Mouse (Mus musculus) CH12.LX (cell line): ENCODE measurements at regions not wholly inside any gene's neighbourhood (a gene's known extent, or its start where the extent isn't known, plus 50 kb on each side); places are given as distances from the start of the nearest gene placed in this dataset.

Source experiments
- DNase-seq: peaks from one replicate; pipeline ENCODE4 v3.0.0-alpha.2; 2013; ENCODE audit errors: extremely low read depth
- H3K27ac ChIP-seq: 2 replicates; pipeline ENCODE4 v1.5.1; 2012; ENCODE audit warnings: low read depth, mild to moderate bottlenecking, control low read depth, moderate library complexity; ENCODE audit not compliant: insufficient read depth
- H3K27me3 ChIP-seq: replicated peaks from 2 replicates; pipeline ENCODE3; 2012; ENCODE audit warnings: inconsistent platforms
- H3K36me3 ChIP-seq, 2 experiments: replicated peaks in 1 of 2; 2 replicates each; pipeline versions ENCODE3 to v1.6.1; 2012; ENCODE audit warnings: inconsistent platforms in 1 of 2, low read length in 1 of 2, mild to moderate bottlenecking in 1 of 2, mixed read lengths in 1 of 2, moderate library complexity in 1 of 2; ENCODE audit not compliant: control insufficient read depth in 1 of 2, insufficient read depth in 1 of 2
- H3K4me1 ChIP-seq, 2 experiments: 2 replicates each; pipeline ENCODE4 v1.6.1; 2012; ENCODE audit warnings: inconsistent platforms in 1 of 2, moderate library complexity in 1 of 2; ENCODE audit not compliant: insufficient read depth in 2 of 2, control insufficient read depth in 1 of 2
- H3K4me2 ChIP-seq: 2 replicates; pipeline ENCODE4 v1.6.1; 2012; ENCODE audit warnings: low read depth, mild to moderate bottlenecking, control low read depth; ENCODE audit not compliant: poor library complexity, insufficient read depth, severe bottlenecking
- H3K4me3 ChIP-seq, 3 experiments: fragments of 150-350 bp in 1 of 3; sonication (generic) in 1 of 3; replicated peaks in 1 of 3; 2 replicates each; pipeline versions ENCODE3 to v1.5.1; 2011 to 2012; ENCODE audit warnings: low read depth in 2 of 3, low read length in 2 of 3, mild to moderate bottlenecking in 2 of 3, moderate library complexity in 2 of 3, control low read depth in 1 of 3, improper control_type of control experiment in 1 of 3, inconsistent platforms in 1 of 3, mixed read lengths in 1 of 3; ENCODE audit not compliant: poor library complexity in 1 of 3
- H3K79me2 ChIP-seq: replicated peaks from 2 replicates; pipeline ENCODE4 v1.6.1; 2012; ENCODE audit warnings: mild to moderate bottlenecking, moderate library complexity; ENCODE audit not compliant: control insufficient read depth, poor library complexity, insufficient read depth, severe bottlenecking; ENCODE audit errors: extremely low read depth
- H3K9ac ChIP-seq: 2 replicates; pipeline ENCODE4 v1.6.1; 2012; ENCODE audit warnings: low read depth, mild to moderate bottlenecking, control low read depth, moderate library complexity; ENCODE audit not compliant: insufficient read depth
- H3K9me3 ChIP-seq: replicated peaks from 2 replicates; pipeline ENCODE3; 2012; ENCODE audit warnings: low read length, inconsistent platforms, mixed read lengths
- CHD1 ChIP-seq: IDR thresholded peaks from 2 replicates; pipeline ENCODE4 v1.6.1; 2012; ENCODE audit warnings: low read depth, low read length, improper control_type of control experiment, inconsistent platforms
- CHD2 ChIP-seq: IDR thresholded peaks from 2 replicates; pipeline ENCODE4 v1.6.1; 2011; ENCODE audit warnings: low read length, improper control_type of control experiment
- EP300 ChIP-seq: IDR thresholded peaks from 2 replicates; pipeline ENCODE4 v1.6.1; 2011; ENCODE audit warnings: low read length, improper control_type of control experiment
- MAZ ChIP-seq: IDR thresholded peaks from 2 replicates; pipeline ENCODE4 v1.6.1; 2012; ENCODE audit warnings: low read depth, mild to moderate bottlenecking, inconsistent platforms, low read length, improper control_type of control experiment, moderate library complexity
- MEF2A ChIP-seq: IDR thresholded peaks from 2 replicates; pipeline ENCODE4 v1.6.1; 2014; ENCODE audit warnings: low read depth, mild to moderate bottlenecking, inconsistent platforms, low read length, improper control_type of control experiment, borderline replicate concordance
- MYC ChIP-seq: IDR thresholded peaks from 2 replicates; pipeline ENCODE4 v1.6.1; 2011; ENCODE audit warnings: low read depth, mild to moderate bottlenecking, improper control_type of control experiment, low read length
- PAX5 ChIP-seq: IDR thresholded peaks from 2 replicates; pipeline ENCODE4 v1.6.1; 2012; ENCODE audit warnings: low read length, inconsistent platforms, mixed read lengths
- POLR2A ChIP-seq: IDR thresholded peaks from 2 replicates; pipeline ENCODE4 v1.6.1; 2011; ENCODE audit warnings: low read depth, mild to moderate bottlenecking, improper control_type of control experiment, low read length
- SMC3 ChIP-seq: IDR thresholded peaks from 2 replicates; pipeline ENCODE4 v1.6.1; 2011; ENCODE audit warnings: low read depth, low read length, improper control_type of control experiment
- TBP ChIP-seq: conservative IDR thresholded peaks from 2 replicates; pipeline ENCODE4 v1.6.1; 2011; ENCODE audit warnings: low read depth, low read length, improper control_type of control experiment
- UBTF ChIP-seq: IDR thresholded peaks from 2 replicates; pipeline ENCODE4 v1.6.1; 2012; ENCODE audit warnings: low read depth, mild to moderate bottlenecking, inconsistent platforms, low read length, improper control_type of control experiment, moderate library complexity
- USF1 ChIP-seq: IDR thresholded peaks from 2 replicates; pipeline ENCODE4 v1.6.1; 2014; ENCODE audit warnings: low read depth, mild to moderate bottlenecking, inconsistent platforms, low read length, improper control_type of control experiment
- ZNF384 ChIP-seq: IDR thresholded peaks from 2 replicates; pipeline ENCODE4 v1.6.1; 2012; ENCODE audit warnings: low read depth, low read length, improper control_type of control experiment, inconsistent platforms
- dilution Hi-C: fragments of 300-500 bp; cut with MboI; formaldehyde crosslinking; loops from 2 replicates; pipeline ENCODE4 v1.14.3; 2020; ENCODE audit warnings: low sequenced_read_pairs; ENCODE audit not compliant: extremely low pct_unique_long_range_greater_than_20kb, extremely low pct_ligation_motif_present
- in situ Hi-C: fragments of 300-500 bp; cut with MboI; formaldehyde crosslinking; loops from 3 replicates; pipeline ENCODE4 v1.14.3; 2019; ENCODE audit warnings: low sequenced_read_pairs, low pct_ligation_motif_present, low pct_unique_long_range_greater_than_20kb, mixed read lengths

DNA sequence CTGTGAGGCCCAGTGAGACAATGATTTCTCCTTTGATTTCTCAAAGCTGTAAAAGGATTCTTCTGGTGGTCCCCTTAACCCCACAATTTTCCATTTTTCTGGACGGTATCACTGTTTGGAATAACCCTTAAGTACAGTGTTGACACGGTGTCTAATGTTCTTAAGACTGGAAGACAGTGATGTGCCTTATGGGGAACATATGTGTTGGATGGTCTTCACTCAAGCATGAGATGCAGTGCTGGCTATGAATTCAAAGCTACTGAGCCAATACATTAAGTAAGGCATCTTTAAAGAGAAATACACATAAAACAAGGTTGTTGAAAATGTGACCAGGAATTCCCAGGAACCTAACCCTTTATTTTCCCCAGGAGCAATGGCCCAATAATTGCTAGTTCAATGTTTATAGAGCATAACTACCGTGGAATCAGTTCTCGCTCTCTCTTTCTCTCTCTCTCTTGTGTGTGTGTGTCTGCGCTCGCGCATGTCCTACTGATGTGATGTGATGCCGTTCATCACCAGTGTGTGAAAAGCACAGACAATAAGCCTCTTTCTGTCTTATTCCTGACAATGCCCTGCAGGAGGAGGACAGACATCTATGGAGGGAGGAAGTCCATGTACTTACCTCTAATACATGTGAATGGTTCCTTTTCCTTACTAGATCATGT, 125.4 kb upstream of the Peli1 start:
- in situ Hi-C loops, result no loop called here
- Histone ChIP-seq H3K4me3 (no peak overlapping the region), H3K9me3 (no peaks in the 10 kb centered on the region), H3K9ac (no peak overlapping the region), H3K79me2 (no peaks in the 10 kb centered on the region), H3K27ac (no peak overlapping the region), H3K4me2 (no peak overlapping the region), H3K36me3 (no peaks in the 10 kb centered on the region), H3K4me1 (no peaks in the 10 kb centered on the region), H3K27me3 (no peaks in the 10 kb centered on the region)
- TF ChIP-seq CHD2 (no peak), PAX5 (no peak), EP300 (no peak), CHD1 (no peak), ZNF384 (no peak), MAZ (no peak), SMC3 (no peak)
- dilution Hi-C loops, result no loop called here
- no peak for DNase-seq

- dilution Hi-C loops, result no loop called here
- H3K27ac ChIP-seq, result no peak overlapping the region
- no peaks in the 10 kb centered on the region for H3K9me3 ChIP-seq
- no peaks in the 10 kb centered on the region for H3K79me2 ChIP-seq
- no peak overlapping the region for H3K4me2 ChIP-seq
- in situ Hi-C loops, result no loop called here
- no peak overlapping the region for H3K9ac ChIP-seq
- no peak for TF ChIP-seq EP300
- no peak for TF ChIP-seq UBTF
- TF ChIP-seq CHD1, result no peak
- no peak for TF ChIP-seq TBP
- TF ChIP-seq, all 38 proteins: peak for 0
- H3K27me3 ChIP-seq, result no peaks in the 10 kb centered on the region
- H3K4me3 ChIP-seq, result no peak overlapping the region
- H3K4me1 ChIP-seq, result no peaks in the 10 kb centered on the region
- H3K36me3 ChIP-seq, result no peaks in the 10 kb centered on the region
- DNase-seq, result no peak
These were observed 123.6 kb upstream of the Peli1 start for GRCm38 (mm10) chr11:20967321-20967984.

DNA sequence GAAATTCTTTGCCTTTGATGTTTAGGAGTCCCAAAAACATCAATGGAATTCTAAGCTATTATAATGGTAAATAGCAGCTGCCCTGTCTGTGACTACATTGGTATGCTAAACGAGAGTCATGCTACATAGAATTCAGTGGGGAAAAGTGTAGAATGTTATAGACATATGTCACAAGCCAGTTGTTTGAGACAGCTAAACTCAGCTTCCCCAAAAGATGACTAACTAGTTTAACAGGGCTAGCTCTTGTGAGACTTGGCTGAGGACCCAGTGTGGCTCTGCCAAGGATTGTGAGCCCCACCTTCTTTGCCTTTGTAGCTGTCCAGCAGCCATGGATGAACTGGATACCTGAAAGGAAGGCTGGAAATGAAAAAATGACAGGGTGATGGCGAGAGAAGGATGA, 122.8 kb upstream of the Peli1 start:
- H3K9me3 ChIP-seq, result no peaks in the 10 kb centered on the region
- no peak overlapping the region for H3K27ac ChIP-seq
- no peak overlapping the region for H3K4me2 ChIP-seq
- H3K36me3 ChIP-seq, result no peaks in the 10 kb centered on the region
- no peaks in the 10 kb centered on the region for H3K4me1 ChIP-seq
- no peak for DNase-seq
- in situ Hi-C loops (no loop called here), dilution Hi-C loops (no loop called here)
- H3K9ac ChIP-seq, result no peak overlapping the region
- H3K4me3 ChIP-seq, result no peak overlapping the region
- H3K79me2 ChIP-seq, result no peaks in the 10 kb centered on the region
- TF ChIP-seq MEF2A (no peak), POLR2A (no peak), MYC (no peak), USF1 (no peak)
- H3K27me3 ChIP-seq, result no peaks in the 10 kb centered on the region
